8 mouse cellular contexts compared by ENCODE assay signal in genomic region chrX:140491884-140492571, GRCm38 (mm10). TPM values are rescaled to one million over a fixed set of nuclear protein-coding genes. Genes with fewer than 3 reads are reported as not detected.
DNase-seq lines count a peak whose midpoint lies in the region; ATAC-seq lines count a peak whose summit lies in the region.

No protein-coding gene starts in this region.

- DNase-seq in heart, adult 11 months: peak; percentile 93
- peak; percentile 24 for DNase-seq in urinary bladder, postnatal 14 days (ENCODE audit: low spot score)
- no peak for DNase-seq in urinary bladder, postnatal 25 days (ENCODE audit: low spot score)
- DNase-seq in cerebellum, postnatal 25 days: peak; percentile 27 to 48
- DNase-seq in layer of hippocampus, adult 9-10 months (ENCODE audit: low spot score): peak; percentile 36
- peak; percentile 71 for DNase-seq in naive thymus-derived CD4-positive, alpha-beta T cell, adult 2 months (ENCODE audit: low read depth)
- DNase-seq in midbrain, embryonic 10.5 days (ENCODE audit: low spot score): no peak

- no peaks in the 10 kb centered on the region for H3K9me3 ChIP-seq in heart, embryonic 11.5 days (replicated peaks; ENCODE audit: control insufficient read depth, low read length)
- no peaks in the 10 kb centered on the region for H3K9me3 ChIP-seq in midbrain, embryonic 10.5 days (replicated peaks)

- H3K9ac ChIP-seq in heart, embryonic 11.5 days (ENCODE audit: low read depth, low read length): no peak overlapping the region

- H3K4me2 ChIP-seq in heart, embryonic 11.5 days: no peak overlapping the region

- no peaks in the 10 kb centered on the region for H3K27me3 ChIP-seq in heart, embryonic 11.5 days (ENCODE audit: control insufficient read depth, insufficient read depth, low read length)
- H3K27me3 ChIP-seq in midbrain, embryonic 10.5 days (ENCODE audit: low read depth, poor library complexity, severe bottlenecking): peaks cover 93% of the 10 kb centered on the region

- H3K27ac ChIP-seq in heart, embryonic 11.5 days (ENCODE audit: low read depth, low read length): no peak overlapping the region
- no peak overlapping the region for H3K27ac ChIP-seq in midbrain, embryonic 10.5 days (replicated peaks)

- WGBS in heart, embryonic 11.5 days (ENCODE audit: insufficient replicate concordance): 46% methylated on average over 10 of the region's 10 CpGs
- 61% methylated on average over 10 of the region's 10 CpGs for WGBS in midbrain, embryonic 10.5 days

- no peak for ATAC-seq in heart, embryonic 11.5 days (replicated peaks; ENCODE audit: insufficient number of reproducible peaks, low FRiP score, low TSS enrichment)

- H3K4me3 ChIP-seq in heart, embryonic 11.5 days (ENCODE audit: low read depth, low read length): no peak overlapping the region
- no peak overlapping the region for H3K4me3 ChIP-seq in midbrain, embryonic 10.5 days

- H3K36me3 ChIP-seq in heart, embryonic 11.5 days (ENCODE audit: control insufficient read depth, insufficient read depth, low read length): no peaks in the 10 kb centered on the region
- H3K36me3 ChIP-seq in midbrain, embryonic 10.5 days: no peaks in the 10 kb centered on the region

- H3K4me1 ChIP-seq in heart, embryonic 11.5 days (ENCODE audit: control insufficient read depth, insufficient read depth, low read length): no peaks in the 10 kb centered on the region
- no peaks in the 10 kb centered on the region for H3K4me1 ChIP-seq in midbrain, embryonic 10.5 days

RNA-seq across cellular contexts. Expression of gene Prps1, which starts 35.6 kb away (rescaled TPM):
- polyA plus RNA-seq in heart, embryonic 11.5 days (2014; fragmentation: Nextera tagmentation; extraction: Ambion mirVana): 59.5 and 70.2 TPM in 2 replicates
- polyA plus RNA-seq in midbrain, embryonic 10.5 days (2016; fragmentation: Nextera tagmentation; extraction: Ambion mirVana): 84.9 and 90.4 TPM in 2 replicates

Comparison
In these comparisons a context has a peak if more than half of its experiments do, and no peak if none do; other contexts are left out.
1. DNase-seq: peak in heart, adult 11 months (single experiment), urinary bladder, postnatal 14 days (single experiment), cerebellum, postnatal 25 days (2 of 2), layer of hippocampus, adult 9-10 months (single experiment) and naive thymus-derived CD4-positive, alpha-beta T cell, adult 2 months (single experiment); none in urinary bladder, postnatal 25 days (single experiment) and midbrain, embryonic 10.5 days (single experiment).